Comparison of ENCODE assay signal across 27 mouse cellular contexts in the genomic region with DNA sequence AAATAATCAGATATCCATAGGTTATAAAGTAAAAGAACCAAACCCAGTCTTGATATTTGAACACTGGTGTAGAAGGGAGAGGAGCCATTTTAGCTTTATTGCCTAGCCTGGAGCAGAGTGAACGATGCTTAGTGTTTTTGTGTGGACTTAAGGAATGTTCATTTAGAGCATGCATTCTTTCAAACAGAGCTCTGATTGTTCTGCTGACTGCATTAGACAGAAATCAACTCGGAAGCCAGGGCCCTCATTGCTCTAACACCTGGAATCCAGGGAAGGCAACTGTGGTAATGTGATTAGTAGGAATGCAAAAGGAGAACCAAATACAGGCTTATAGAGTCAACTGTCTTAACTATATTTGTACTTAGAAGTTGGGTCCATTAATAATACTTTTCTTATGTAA. TPM values are rescaled to one million over a fixed set of nuclear protein-coding genes. Genes with fewer than 3 reads are reported as not detected.
DNase-seq lines count a peak whose midpoint lies in the region; ATAC-seq and TF ChIP-seq lines count a peak whose summit lies in the region.
"Had no signal": no experiment of that assay in that cellular context is flagged by ENCODE, and none has a peak within 500 bp of the region (broad histone marks: within the 10 kb centered on the region; RNA-seq: fewer than 3 reads in every experiment).

No protein-coding gene starts in this region.

- no peak overlapping the region for H3K4me2 ChIP-seq in lung, embryonic 14.5 days
- H3K4me2 ChIP-seq: embryonic facial prominence, embryonic 13.5 days; hindbrain, embryonic 12.5 days; hindbrain, embryonic 15.5 days had no signal

- H3K27me3 ChIP-seq in lung, embryonic 14.5 days (ENCODE audit: insufficient read depth, low read length): no peaks in the 10 kb centered on the region
- no peaks in the 10 kb centered on the region for H3K27me3 ChIP-seq in embryonic facial prominence, embryonic 10.5 days (replicated peaks; ENCODE audit: low read depth, poor library complexity, severe bottlenecking)
- H3K27me3 ChIP-seq: embryonic facial prominence, embryonic 13.5 days; hindbrain, embryonic 12.5 days; hindbrain, embryonic 15.5 days had no signal

- ATAC-seq in lung, embryonic 14.5 days (ENCODE audit: insufficient read depth): no peak
- ATAC-seq: CD4-positive, CD25-positive, alpha-beta regulatory T cell, adult 4 months; forebrain, embryonic 14.5 days; forebrain, postnatal 0 days; intestine, postnatal 0 days had no signal

- no peak overlapping the region for H3K27ac ChIP-seq in lung, embryonic 14.5 days (ENCODE audit: low read depth)
- no peak overlapping the region for H3K27ac ChIP-seq in embryonic facial prominence, embryonic 10.5 days (replicated peaks)
- H3K27ac ChIP-seq: embryonic facial prominence, embryonic 13.5 days; forebrain, embryonic 10.5 days; heart, adult 2 months; heart, embryonic 10.5 days; hindbrain, embryonic 12.5 days; hindbrain, embryonic 15.5 days had no signal

- TF ChIP-seq CTCF in lung, embryonic 14.5 days (IDR thresholded peaks at IDR 0.05; ENCODE audit: low read depth): no peak

- no peak overlapping the region for H3K9ac ChIP-seq in lung, embryonic 14.5 days
- H3K9ac ChIP-seq: embryonic facial prominence, embryonic 13.5 days; forebrain, postnatal 0 days; hindbrain, embryonic 12.5 days; hindbrain, embryonic 15.5 days had no signal

- H3K9me3 ChIP-seq in lung, embryonic 14.5 days (ENCODE audit: low read depth, low read length): no peaks in the 10 kb centered on the region
- H3K9me3 ChIP-seq in embryonic facial prominence, embryonic 10.5 days: no peaks in the 10 kb centered on the region
- H3K9me3 ChIP-seq: embryonic facial prominence, embryonic 13.5 days; forebrain, embryonic 10.5 days; heart, embryonic 10.5 days; hindbrain, embryonic 12.5 days; hindbrain, embryonic 15.5 days had no signal

- H3K36me3 ChIP-seq in lung, embryonic 14.5 days (ENCODE audit: insufficient read depth): peaks cover 8% of the 10 kb centered on the region; the same call in 1 of the 2 replicates
- H3K36me3 ChIP-seq in embryonic facial prominence, embryonic 10.5 days (replicated peaks): peaks cover 5% of the 10 kb centered on the region
- H3K36me3 ChIP-seq: hindbrain, embryonic 12.5 days; hindbrain, embryonic 15.5 days had no signal

- H3K4me3 ChIP-seq in lung, embryonic 14.5 days (ENCODE audit: low read depth, low read length): no peak overlapping the region
- no peak overlapping the region for H3K4me3 ChIP-seq in embryonic facial prominence, embryonic 10.5 days
- H3K4me3 ChIP-seq: embryonic facial prominence, embryonic 13.5 days; erythroblast, embryonic 14.5 days; forebrain, embryonic 10.5 days; heart, adult 2 months; heart, embryonic 10.5 days; hindbrain, embryonic 12.5 days; hindbrain, embryonic 15.5 days had no signal

- 40% methylated on average over 2 of the region's 2 CpGs for WGBS in lung, embryonic 14.5 days
- WGBS in embryonic facial prominence, embryonic 10.5 days: 15% methylated on average over 2 of the region's 2 CpGs

- DNase-seq in lung, embryonic 14.5 days: peak; percentile 34
- no peak for DNase-seq in lung, postnatal 36 days
- DNase-seq in ZHBTc4 (ENCODE audit: low read depth, low spot score): peak; percentile 3
- DNase-seq in embryonic facial prominence, embryonic 10.5 days (ENCODE audit: low spot score): peak; percentile 16
- DNase-seq in mesoderm, embryonic 11.5 days (ENCODE audit: low read depth, low spot score): peak; percentile 34
- DNase-seq in frontal cortex, postnatal 36 days (ENCODE audit: low spot score in 2 of 2): no peak
- no peak for DNase-seq in thymus, postnatal 36 days
- DNase-seq in cerebellum, adult 11-12 months: no peak
- DNase-seq: adrenal gland, adult 2 months; adrenal gland, postnatal 14 days; cerebellum, adult 11 months; cerebellum, adult 8-10 months; cerebellum, postnatal 10 days; cerebellum, postnatal 36 days; forebrain, postnatal 0 days; gastrocnemius, postnatal 10 days; gastrocnemius, postnatal 36 days; heart, adult 2 months had no signal

- H3K4me1 ChIP-seq in lung, embryonic 14.5 days (ENCODE audit: insufficient read depth): no peaks in the 10 kb centered on the region; the same call in 1 of the 2 replicates
- H3K4me1 ChIP-seq in embryonic facial prominence, embryonic 10.5 days: peaks cover 20% of the 10 kb centered on the region
- H3K4me1 ChIP-seq: hindbrain, embryonic 12.5 days had no signal

RNA-seq across cellular contexts. Expression of gene Epha7, which starts 53.5 kb away (rescaled TPM):
- 59.0 and 61.3 TPM in 2 replicates for polyA plus RNA-seq in lung, embryonic 14.5 days (2014; fragmentation: Nextera tagmentation; extraction: Ambion mirVana)
- 41.7 and 46.6 TPM in 2 replicates for polyA plus RNA-seq in embryonic facial prominence, embryonic 10.5 days (2016; fragmentation: Nextera tagmentation; extraction: Ambion mirVana)

Comparison
In these comparisons a context has a peak if more than half of its experiments do, and no peak if none do; other contexts are left out.
1. DNase-seq: peak in lung, embryonic 14.5 days (single experiment), ZHBTc4 (single experiment), embryonic facial prominence, embryonic 10.5 days (single experiment) and mesoderm, embryonic 11.5 days (single experiment); none in lung, postnatal 36 days (single experiment), frontal cortex, postnatal 36 days (0 of 2), thymus, postnatal 36 days (0 of 2) and cerebellum, adult 11-12 months (single experiment).